Mouse (Mus musculus) right cerebral cortex, postnatal 14 days (tissue): Measurements from ENCODE around the gene Stx18.
A peak's percentile ranks its signal among the peaks of the same experiment; 100 is the strongest.

Experiments
- DNase-seq: peaks from one replicate; pipeline ENCODE4 v3.0.0; 2022

Gene Stx18

GRCm38 (mm10) chr5:38082589-38082988, 44.0 kb downstream of the Stx18 start:
- no peak for DNase-seq

GRCm38 (mm10) chr5:38083362-38083761, 44.8 kb downstream of the Stx18 start:
- DNase-seq: no peak

- no peak for DNase-seq
Measured at GRCm38 (mm10) chr5:38084616-38085015, 46.1 kb downstream of the Stx18 start.

- peak; percentile 50 for DNase-seq
Measured at GRCm38 (mm10) chr5:38085561-38086392, 47.2 kb downstream of the Stx18 start.

- DNase-seq: no peak
Measured at GRCm38 (mm10) chr5:38090111-38090510, 51.6 kb downstream of the Stx18 start.

GRCm38 (mm10) chr5:38090581-38090980, 52.0 kb downstream of the Stx18 start:
- DNase-seq: no peak

- DNase-seq: no peak
Measured at GRCm38 (mm10) chr5:38091046-38091965, 52.8 kb downstream of the Stx18 start.

GRCm38 (mm10) chr5:38091966-38092304, 53.4 kb downstream of the Stx18 start:
- no peak for DNase-seq

- no peak for DNase-seq
Measured at GRCm38 (mm10) chr5:38094331-38094730, 55.8 kb downstream of the Stx18 start.

GRCm38 (mm10) chr5:38097501-38098093, 59.1 kb downstream of the Stx18 start:
- DNase-seq: no peak

- DNase-seq: no peak
Measured at GRCm38 (mm10) chr5:38099139-38099676, 60.7 kb downstream of the Stx18 start.

GRCm38 (mm10) chr5:38102945-38103344, 64.4 kb downstream of the Stx18 start:
- DNase-seq: no peak

GRCm38 (mm10) chr5:38106080-38106697, 67.6 kb downstream of the Stx18 start:
- no peak for DNase-seq

GRCm38 (mm10) chr5:38106807-38107206, 68.3 kb downstream of the Stx18 start:
- DNase-seq: no peak

GRCm38 (mm10) chr5:38114526-38114925, 76.0 kb downstream of the Stx18 start:
- DNase-seq: no peak

- no peak for DNase-seq
Measured at GRCm38 (mm10) chr5:38117056-38117455, 78.5 kb downstream of the Stx18 start.

- DNase-seq: no peak
Measured at GRCm38 (mm10) chr5:38119268-38119667, 80.7 kb downstream of the Stx18 start.

- DNase-seq: no peak
Measured at GRCm38 (mm10) chr5:38121699-38122098, 83.2 kb downstream of the Stx18 start.

- no peak for DNase-seq
Measured at GRCm38 (mm10) chr5:38126519-38127306, 88.2 kb downstream of the Stx18 start.

GRCm38 (mm10) chr5:38129339-38129738, 90.8 kb downstream of the Stx18 start:
- DNase-seq: no peak

GRCm38 (mm10) chr5:38136247-38136646, 97.7 kb downstream of the Stx18 start:
- no peak for DNase-seq

- DNase-seq: no peak
Measured at GRCm38 (mm10) chr5:38137163-38137562, 98.6 kb downstream of the Stx18 start.
